Mouse (Mus musculus): ENCODE data around the gene Oxsr1. TPM values are rescaled to one million over a fixed set of nuclear protein-coding genes. Genes with fewer than 3 reads are reported as not detected.

The Oxsr1 gene
- polyA plus RNA-seq, 1 experiment from 2014 or later, result 13.0 TPM

GRCm38 (mm10) chr9:119205756-119206155 lies 116.5 kb downstream of the Oxsr1 start:
- ATAC-seq, result no peak
- H3K4me2 ChIP-seq (replicated peaks), result no peak overlapping the region
- no peaks in the 10 kb centered on the region for H3K27me3 ChIP-seq
- peaks cover 8% of the 10 kb centered on the region for H3K9me3 ChIP-seq
- no peaks in the 10 kb centered on the region for H3K36me3 ChIP-seq
- H3K27ac ChIP-seq, result no peak overlapping the region
- H3K9ac ChIP-seq (replicated peaks), result no peak overlapping the region
- 98% methylated on average over 5 of the region's 5 CpGs for WGBS
- H3K4me3 ChIP-seq (replicated peaks), result no peak overlapping the region
- H3K4me1 ChIP-seq (replicated peaks), result no peaks in the 10 kb centered on the region

GRCm38 (mm10) chr9:119203617-119204016 lies 118.6 kb downstream of the Oxsr1 start:
- H3K27ac ChIP-seq, result no peak overlapping the region
- no peak overlapping the region for H3K9ac ChIP-seq (replicated peaks)
- no peak overlapping the region for H3K4me2 ChIP-seq (replicated peaks)
- no peaks in the 10 kb centered on the region for H3K4me1 ChIP-seq (replicated peaks)
- H3K4me3 ChIP-seq (replicated peaks), result no peak overlapping the region
- H3K27me3 ChIP-seq, result no peaks in the 10 kb centered on the region
- H3K36me3 ChIP-seq, result no peaks in the 10 kb centered on the region
- 95% methylated on average over 9 of the region's 9 CpGs for WGBS
- peaks cover 8% of the 10 kb centered on the region for H3K9me3 ChIP-seq
- no peak for ATAC-seq

GRCm38 (mm10) chr9:119201653-119202052 lies 120.6 kb downstream of the Oxsr1 start:
- WGBS, result 93% methylated on average over 5 of the region's 5 CpGs

GRCm38 (mm10) chr9:119199151-119199861 lies 122.9 kb downstream of the Oxsr1 start:
- Histone ChIP-seq H3K27ac (no peak overlapping the region), H3K27me3 (no peaks in the 10 kb centered on the region), H3K9ac (replicated peaks) (no peak overlapping the region), H3K4me1 (replicated peaks) (no peaks in the 10 kb centered on the region), H3K9me3 (peaks cover 4% of the 10 kb centered on the region), H3K4me2 (replicated peaks) (no peak overlapping the region), H3K36me3 (no peaks in the 10 kb centered on the region), H3K4me3 (replicated peaks) (no peak overlapping the region)
- ATAC-seq, result no peak
- WGBS, result 83% methylated on average over 10 of the region's 10 CpGs

More at GRCm38 (mm10) chr9:119201653-119202052, 120.6 kb downstream of the Oxsr1 start:
- Histone ChIP-seq H3K36me3 (no peaks in the 10 kb centered on the region), H3K27ac (no peak overlapping the region), H3K27me3 (no peaks in the 10 kb centered on the region), H3K4me2 (replicated peaks) (no peak overlapping the region), H3K9ac (replicated peaks) (no peak overlapping the region), H3K4me1 (replicated peaks) (no peaks in the 10 kb centered on the region), H3K9me3 (peaks cover 8% of the 10 kb centered on the region), H3K4me3 (replicated peaks) (no peak overlapping the region)
- no peak for ATAC-seq

GRCm38 (mm10) chr9:119192202-119192990 lies 129.8 kb downstream of the Oxsr1 start:
- H3K4me2 ChIP-seq (replicated peaks), result no peak overlapping the region
- no peak overlapping the region for H3K4me3 ChIP-seq (replicated peaks)
- no peaks in the 10 kb centered on the region for H3K9me3 ChIP-seq
- no peak overlapping the region for H3K27ac ChIP-seq
- 38% methylated on average over 11 of the region's 11 CpGs for WGBS
- no peak overlapping the region for H3K9ac ChIP-seq (replicated peaks)
- H3K36me3 ChIP-seq, result no peaks in the 10 kb centered on the region
- no peak for ATAC-seq
- no peaks in the 10 kb centered on the region for H3K27me3 ChIP-seq
- H3K4me1 ChIP-seq (replicated peaks), result no peaks in the 10 kb centered on the region

Other genes with a start within 250 kb of the Oxsr1 start
- gene Plcd1, start 228.9 kb downstream of the Oxsr1 start, polyA plus RNA-seq (2015; fragmentation: Nextera tagmentation; extraction: Ambion mirVana), result 20.0 and 21.0 TPM in 2 replicates
- gene Dlec1, start 219.9 kb downstream of the Oxsr1 start, polyA plus RNA-seq (2015; fragmentation: Nextera tagmentation; extraction: Ambion mirVana), result 0.75 and 0.81 TPM in 2 replicates
- gene Acaa1b, start 165.3 kb downstream of the Oxsr1 start, polyA plus RNA-seq (2015; fragmentation: Nextera tagmentation; extraction: Ambion mirVana), result 1.4 TPM in 2 replicates
- not detected in 2 replicates for gene Gm47289, start 163.3 kb downstream of the Oxsr1 start, polyA plus RNA-seq (2015; fragmentation: Nextera tagmentation; extraction: Ambion mirVana)
- not detected in 2 replicates for gene Slc22a13, start 113.3 kb downstream of the Oxsr1 start, polyA plus RNA-seq (2015; fragmentation: Nextera tagmentation; extraction: Ambion mirVana)
- gene Acaa1a, start 17.2 kb upstream of the Oxsr1 start, polyA plus RNA-seq (2015; fragmentation: Nextera tagmentation; extraction: Ambion mirVana), result 93.1 and 100 TPM in 2 replicates
- 4.5 and 4.7 TPM in 2 replicates for gene Myd88, start 19.0 kb upstream of the Oxsr1 start, polyA plus RNA-seq (2015; fragmentation: Nextera tagmentation; extraction: Ambion mirVana)
- gene Xylb, start 35.0 kb upstream of the Oxsr1 start, polyA plus RNA-seq (2015; fragmentation: Nextera tagmentation; extraction: Ambion mirVana), result 1.9 and 3.4 TPM in 2 replicates
- 0.11 TPM in 1 of 2 replicates, not detected in the other for gene Slc22a14, start 43.1 kb upstream of the Oxsr1 start, polyA plus RNA-seq (2015; fragmentation: Nextera tagmentation; extraction: Ambion mirVana)
- 58.7 and 66.2 TPM in 2 replicates for gene Acvr2b, start 79.7 kb upstream of the Oxsr1 start, polyA plus RNA-seq (2015; fragmentation: Nextera tagmentation; extraction: Ambion mirVana)
- 48.2 and 50.7 TPM in 2 replicates for gene Exog, start 122.5 kb upstream of the Oxsr1 start, polyA plus RNA-seq (2015; fragmentation: Nextera tagmentation; extraction: Ambion mirVana)

Data from midbrain, embryonic 13.5 days (tissue).